9 mouse cellular contexts compared by ENCODE assay signal in the genomic region with DNA sequence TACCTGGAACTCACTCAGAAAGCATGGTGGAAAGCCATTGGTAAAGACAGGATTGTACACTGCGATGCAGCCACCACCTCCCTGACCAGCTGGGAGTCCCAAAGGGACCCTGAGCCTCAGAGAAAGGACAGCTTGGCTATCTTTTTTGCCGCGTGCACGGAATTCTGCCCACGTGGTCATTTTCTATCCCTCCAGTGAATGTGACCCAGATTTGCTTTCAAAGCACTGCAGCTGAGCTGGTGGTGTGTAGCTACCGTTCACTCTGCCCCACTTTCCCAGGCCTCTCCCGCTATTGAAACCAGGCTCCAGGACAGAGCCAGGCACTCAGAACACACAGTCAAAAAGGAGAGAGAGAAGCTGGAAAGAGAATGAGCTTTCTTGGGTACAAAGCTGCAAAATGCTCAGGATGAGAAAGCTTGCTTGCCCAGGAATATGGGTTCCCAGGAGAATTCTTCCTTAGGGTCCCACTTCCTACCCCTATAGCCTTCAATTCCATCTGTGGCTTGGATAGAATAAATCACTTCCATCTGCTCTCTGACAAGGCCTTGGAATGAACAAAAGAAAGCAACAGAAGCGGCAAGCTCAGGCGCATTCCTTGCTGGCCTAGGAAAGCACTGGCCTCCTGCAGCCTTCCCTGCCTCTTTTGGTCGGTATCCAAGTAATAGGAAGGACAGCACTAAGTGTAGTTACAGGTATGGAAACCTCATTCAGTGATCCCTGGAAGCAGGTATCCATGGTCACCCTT. TPM values are rescaled to one million over a fixed set of nuclear protein-coding genes. Genes with fewer than 3 reads are reported as not detected.
DNase-seq lines count a peak whose midpoint lies in the region; ATAC-seq and TF ChIP-seq lines count a peak whose summit lies in the region.
"Had no signal": no experiment of that assay in that cellular context is flagged by ENCODE, and none has a peak within 500 bp of the region (broad histone marks: within the 10 kb centered on the region; RNA-seq: fewer than 3 reads in every experiment).

No protein-coding gene starts in this region.

- no peaks in the 10 kb centered on the region for H3K9me3 ChIP-seq in heart, embryonic 10.5 days
- H3K9me3 ChIP-seq in forebrain, embryonic 15.5 days = no peaks in the 10 kb centered on the region
- H3K9me3 ChIP-seq in limb, embryonic 11.5 days (ENCODE audit: control insufficient read depth, low read length) = no peaks in the 10 kb centered on the region

- peak overlapping the region; percentile 12 for H3K4me2 ChIP-seq in forebrain, embryonic 15.5 days (replicated peaks)
- H3K4me2 ChIP-seq in limb, embryonic 11.5 days (ENCODE audit: low read depth, severe bottlenecking) = no peak overlapping the region

- H3K36me3 ChIP-seq in heart, embryonic 10.5 days = 0 out of 2 replicates have a peak, but pooled peaks cover 11% of the 10 kb centered on the region
- peaks cover 22% of the 10 kb centered on the region for H3K36me3 ChIP-seq in forebrain, embryonic 15.5 days
- no peaks in the 10 kb centered on the region for H3K36me3 ChIP-seq in limb, embryonic 11.5 days (ENCODE audit: control insufficient read depth, insufficient read depth, low read length)

- no peak for TF ChIP-seq POLR2A in brain, embryonic 14.5 days (IDR thresholded peaks at IDR 0.05; ENCODE audit: borderline replicate concordance, extremely low read depth, insufficient read depth, insufficient read length, poor library complexity, severe bottlenecking)

- H3K27me3 ChIP-seq in heart, embryonic 10.5 days (ENCODE audit: insufficient read depth, poor library complexity, severe bottlenecking) = no peaks in the 10 kb centered on the region
- no peaks in the 10 kb centered on the region for H3K27me3 ChIP-seq in forebrain, embryonic 15.5 days
- no peaks in the 10 kb centered on the region for H3K27me3 ChIP-seq in limb, embryonic 11.5 days (ENCODE audit: control insufficient read depth, insufficient read depth, low read length)

- H3K4me3 ChIP-seq in heart, embryonic 10.5 days = no peak overlapping the region
- H3K4me3 ChIP-seq in forebrain, embryonic 15.5 days = no peak overlapping the region
- no peak overlapping the region for H3K4me3 ChIP-seq in limb, embryonic 11.5 days (ENCODE audit: low read depth, low read length)
- H3K4me3 ChIP-seq: erythroblast, embryonic 14.5 days had no signal

- H3K9ac ChIP-seq in forebrain, embryonic 15.5 days (replicated peaks) = peak overlapping the region; percentile 26; the same call in 1 of the 2 replicates
- H3K9ac ChIP-seq in limb, embryonic 11.5 days (ENCODE audit: low read length) = no peak overlapping the region

- 68% methylated on average over 10 of the region's 10 CpGs for WGBS in heart, embryonic 10.5 days
- WGBS in forebrain, embryonic 15.5 days = 32% methylated on average over 10 of the region's 10 CpGs
- 58% methylated on average over 10 of the region's 10 CpGs for WGBS in limb, embryonic 11.5 days

- H3K4me1 ChIP-seq in heart, embryonic 10.5 days = peaks cover 31% of the 10 kb centered on the region
- H3K4me1 ChIP-seq in forebrain, embryonic 15.5 days = peaks cover 40% of the 10 kb centered on the region
- peaks cover 3% of the 10 kb centered on the region; the same call in 1 of the 2 replicates for H3K4me1 ChIP-seq in limb, embryonic 11.5 days (ENCODE audit: control insufficient read depth, insufficient read depth, low read length)

- TF ChIP-seq CTCF in brain, embryonic 14.5 days (IDR thresholded peaks at IDR 0.05; ENCODE audit: borderline replicate concordance, extremely low read depth, insufficient read depth, insufficient read length) = no peak

- peak; percentile 73 for DNase-seq in heart, embryonic 10.5 days (ENCODE audit: low spot score)
- DNase-seq in heart, adult 9 months (ENCODE audit: low spot score in 2 of 2) = no peak
- peak; percentile 80 for DNase-seq in brain, embryonic 14.5 days (ENCODE audit: low read depth)
- DNase-seq in limb, embryonic 11.5 days (ENCODE audit: low spot score) = peak; percentile 44
- peak; percentile 77 to 86 for DNase-seq in right cerebral cortex, postnatal 10 days (ENCODE audit: low spot score in 2 of 2)
- DNase-seq in ovary, adult 18-20 months (ENCODE audit: low spot score) = no peak
- DNase-seq in gastrocnemius, postnatal 10 days = no peak

- peak; percentile 66 for ATAC-seq in forebrain, embryonic 15.5 days (replicated peaks)
- ATAC-seq in limb, embryonic 11.5 days (ENCODE audit: insufficient number of reproducible peaks, low FRiP score, low TSS enrichment, low read depth) = 0 out of 2 replicates have a peak, but pooled peaks have one; percentile 51

- no peak overlapping the region for H3K27ac ChIP-seq in heart, embryonic 10.5 days
- H3K27ac ChIP-seq in forebrain, embryonic 15.5 days (replicated peaks) = peak overlapping the region; percentile 81
- peak overlapping the region; percentile 53; the same call in 1 of the 2 replicates for H3K27ac ChIP-seq in limb, embryonic 11.5 days (replicated peaks; ENCODE audit: low read depth, low read length)

RNA-seq across cellular contexts. Expression of a gene that starts 6.9 kb away (rescaled TPM):
- polyA plus RNA-seq in heart, embryonic 10.5 days (2016; fragmentation: Nextera tagmentation; extraction: Ambion mirVana) = 57.4 and 58.9 TPM in 2 replicates
- 130 and 183 TPM in 2 replicates for polyA plus RNA-seq in brain, embryonic 14.5 days (2012; rRNA removed)
- 73.5 and 76.0 TPM in 2 replicates for polyA plus RNA-seq in forebrain, embryonic 15.5 days (2015; fragmentation: Nextera tagmentation; extraction: Ambion mirVana)
- 71.0 and 77.0 TPM in 2 replicates for polyA plus RNA-seq in limb, embryonic 11.5 days (2014; fragmentation: Nextera tagmentation; extraction: Ambion mirVana)
- 100 to 1,000 TPM; 108 to 144 TPM for total RNA-seq in gastrocnemius, postnatal 10 days (2021)

RNA-seq across cellular contexts. Expression of a gene that starts 40.8 kb away (rescaled TPM):
- 453 and 498 TPM in 2 replicates for polyA plus RNA-seq in heart, embryonic 10.5 days (2016; fragmentation: Nextera tagmentation; extraction: Ambion mirVana)
- 229 and 240 TPM in 2 replicates for polyA plus RNA-seq in brain, embryonic 14.5 days (2012; rRNA removed)
- 379 and 398 TPM in 2 replicates for polyA plus RNA-seq in forebrain, embryonic 15.5 days (2015; fragmentation: Nextera tagmentation; extraction: Ambion mirVana)
- polyA plus RNA-seq in limb, embryonic 11.5 days (2014; fragmentation: Nextera tagmentation; extraction: Ambion mirVana) = 327 and 334 TPM in 2 replicates
- total RNA-seq in gastrocnemius, postnatal 10 days (2021) = 100 to 1,000 TPM; 227 to 266 TPM

Comparison
In these comparisons a context has a peak if more than half of its experiments do, and no peak if none do; other contexts are left out.
1. DNase-seq: peak in heart, embryonic 10.5 days (single experiment), brain, embryonic 14.5 days (single experiment), limb, embryonic 11.5 days (single experiment) and right cerebral cortex, postnatal 10 days (2 of 2); none in heart, adult 9 months (0 of 2), ovary, adult 18-20 months (single experiment) and gastrocnemius, postnatal 10 days (single experiment).